Mouse (Mus musculus) forebrain, embryonic 11.5 days (tissue): Measurements from ENCODE around the gene Meig1. TPM values are rescaled to one million over a fixed set of nuclear protein-coding genes. Genes with fewer than 3 reads are reported as not detected.
"Not testable (repeated sequence)": the region's sequence is repeated elsewhere in the genome, so short reads cannot be mapped to it uniquely, and the experiment has no call there.

Source experiments
- ATAC-seq: fragments of 200-750 bp; cut with Nextera tagmentation; replicated peaks from 2 replicates; pipeline ENCODE4 v1.8.0; 2017; ENCODE audit warnings: moderate TSS enrichment; ENCODE audit not compliant: low FRiP score
- DNase-seq: peaks from one replicate; pipeline ENCODE4 v3.0.0-alpha.2; 2017; ENCODE audit warnings: low spot score
- H3K27ac ChIP-seq: fragments of 300-500 bp; sonication (generic); 2 replicates; pipeline ENCODE4 v1.5.1; 2014; ENCODE audit warnings: low read depth, low read length
- H3K27me3 ChIP-seq: fragments of 300-500 bp; sonication (generic); 2 replicates; pipeline ENCODE4 v1.6.1; 2014; ENCODE audit warnings: mild to moderate bottlenecking, low read length, mixed read lengths; ENCODE audit not compliant: control insufficient read depth, insufficient read depth
- H3K36me3 ChIP-seq: fragments of 300-500 bp; sonication (generic); 2 replicates; pipeline ENCODE4 v1.6.1; 2014; ENCODE audit warnings: mild to moderate bottlenecking, low read length, moderate library complexity, mixed read lengths; ENCODE audit not compliant: control insufficient read depth, insufficient read depth
- H3K4me1 ChIP-seq: fragments of 300-500 bp; sonication (generic); replicated peaks from 2 replicates; pipeline ENCODE4 v1.6.1; 2014; ENCODE audit warnings: low read length, mixed read lengths; ENCODE audit not compliant: control insufficient read depth, insufficient read depth
- H3K4me2 ChIP-seq: fragments of 300-500 bp; sonication (generic); 2 replicates; pipeline ENCODE4 v1.6.1; 2014; ENCODE audit warnings: low read depth, mild to moderate bottlenecking, low read length, moderate library complexity, mixed read lengths; ENCODE audit not compliant: severe bottlenecking
- H3K4me3 ChIP-seq: fragments of 300-500 bp; sonication (generic); 2 replicates; pipeline ENCODE4 v1.5.1; 2014; ENCODE audit warnings: low read depth, low read length
- H3K9ac ChIP-seq: fragments of 300-500 bp; sonication (generic); 2 replicates; pipeline ENCODE4 v1.6.1; 2014; ENCODE audit warnings: low read length
- H3K9me3 ChIP-seq: fragments of 300-500 bp; sonication (generic); 2 replicates; pipeline ENCODE4 v1.6.1; 2016; ENCODE audit warnings: low read length, mixed read lengths; ENCODE audit not compliant: control insufficient read depth
- WGBS: fragments of 180-500 bp; shearing (Covaris S2); extraction: QIAGEN DNeasy Blood & Tissue Kit; methylation state at CpG from one replicate; pipeline ENCODE4 v1.1.7; 2014; 5-methylcytosine and 5-hydroxymethylcytosine counted together
- polyA plus RNA-seq: library from polyadenylated mRNA; unstranded; fragments of >200 nt; fragmentation: Nextera tagmentation; extraction: Ambion mirVana; gene quantifications from 2 replicates; pipeline ENCODE4 v1.2.1, GENCODE M21; 2014

The Meig1 gene
- polyA plus RNA-seq, 1 experiment from 2014 or later, result 0.53 TPM

GRCm38 (mm10) chr2:3397110-3397509, 25.3 kb downstream of the Meig1 start, which contains the start of gene Olah:
TSS of gene Olah (minus strand) at chr2:3397210.
- not testable (repeated sequence) for H3K9me3 ChIP-seq, H3K36me3 ChIP-seq, H3K4me3 ChIP-seq, ATAC-seq, H3K4me2 ChIP-seq, H3K9ac ChIP-seq, DNase-seq, H3K4me1 ChIP-seq, H3K27me3 ChIP-seq, H3K27ac ChIP-seq
- WGBS, result 69% methylated on average over 10 of the region's 10 CpGs

- Histone ChIP-seq H3K4me3 (no peak overlapping the region), H3K36me3 (no peaks in the 10 kb centered on the region), H3K27me3 (no peaks in the 10 kb centered on the region), H3K4me2 (no peak overlapping the region), H3K4me1 (no peaks in the 10 kb centered on the region), H3K9ac (no peak overlapping the region), H3K27ac (no peak overlapping the region), H3K9me3 (no peaks in the 10 kb centered on the region)
- ATAC-seq (no peak), DNase-seq (no peak)
- WGBS, result 68% methylated on average over 2 of the region's 2 CpGs
Measured at GRCm38 (mm10) chr2:3391945-3392344, 30.5 kb downstream of the Meig1 start.

- no peak overlapping the region for H3K9ac ChIP-seq
- ATAC-seq (no peak), DNase-seq (no peak)
- no peak overlapping the region for H3K27ac ChIP-seq
- no peak overlapping the region for H3K4me2 ChIP-seq
- H3K4me1 ChIP-seq, result no peaks in the 10 kb centered on the region
- no peaks in the 10 kb centered on the region for H3K36me3 ChIP-seq
- H3K9me3 ChIP-seq, result no peaks in the 10 kb centered on the region
- WGBS, result 84% methylated on average over 6 of the region's 6 CpGs
- no peaks in the 10 kb centered on the region for H3K27me3 ChIP-seq
- no peak overlapping the region for H3K4me3 ChIP-seq
Measured at GRCm38 (mm10) chr2:3387105-3387860, 35.2 kb downstream of the Meig1 start.

GRCm38 (mm10) chr2:3365127-3365526, 57.3 kb downstream of the Meig1 start:
- WGBS, result 42% methylated on average over 4 of the region's 4 CpGs
- DNase-seq, result no peak
- H3K4me1 ChIP-seq, result no peaks in the 10 kb centered on the region
- H3K9me3 ChIP-seq, result no peaks in the 10 kb centered on the region
- H3K9ac ChIP-seq, result no peak overlapping the region
- no peaks in the 10 kb centered on the region for H3K27me3 ChIP-seq
- no peak overlapping the region for H3K4me3 ChIP-seq
- H3K27ac ChIP-seq, result no peak overlapping the region
- H3K4me2 ChIP-seq, result no peak overlapping the region
- no peaks in the 10 kb centered on the region for H3K36me3 ChIP-seq
- no peak for ATAC-seq

- Histone ChIP-seq H3K36me3 (no peaks in the 10 kb centered on the region), H3K27ac (no peak overlapping the region), H3K9ac (no peak overlapping the region), H3K4me2 (no peak overlapping the region), H3K27me3 (no peaks in the 10 kb centered on the region), H3K4me1 (no peaks in the 10 kb centered on the region), H3K9me3 (no peaks in the 10 kb centered on the region), H3K4me3 (no peak overlapping the region)
- DNase-seq (no peak), ATAC-seq (no peak)
- WGBS, result 80% methylated on average over 3 of the region's 3 CpGs
Measured at GRCm38 (mm10) chr2:3361067-3361466, 61.4 kb downstream of the Meig1 start.

Other genes starting within 250 kb of the Meig1 start
- 65.3 TPM in 2 replicates for gene Nmt2, start 138.4 kb downstream of the Meig1 start, polyA plus RNA-seq
- 20.3 and 26.2 TPM in 2 replicates for gene Rpp38, start 90.0 kb downstream of the Meig1 start, polyA plus RNA-seq
- 0.40 TPM in 1 of 2 replicates, not detected in the other for gene Acbd7, start 86.5 kb downstream of the Meig1 start, polyA plus RNA-seq
- gene Olah, start 25.4 kb downstream of the Meig1 start, polyA plus RNA-seq, result not detected in 2 replicates
- gene Dclre1c, start 1.5 kb upstream of the Meig1 start, polyA plus RNA-seq, result 7.5 and 7.7 TPM in 2 replicates
- gene Suv39h2, start 52.4 kb upstream of the Meig1 start, polyA plus RNA-seq, result 49.3 and 51.0 TPM in 2 replicates
- 9.3 and 10.1 TPM in 2 replicates for gene Gm45902, start 90.1 kb upstream of the Meig1 start, polyA plus RNA-seq
- 122 and 126 TPM in 2 replicates for gene Hspa14, start 90.2 kb upstream of the Meig1 start, polyA plus RNA-seq
- 0.44 TPM in 1 of 2 replicates, not detected in the other for gene Cdnf, start 90.4 kb upstream of the Meig1 start, polyA plus RNA-seq
- gene Fam107b, start 147.8 kb upstream of the Meig1 start, polyA plus RNA-seq, result 53.0 and 56.7 TPM in 2 replicates